Comparison of ENCODE assay signal across 10 mouse cellular contexts in the genomic region with DNA sequence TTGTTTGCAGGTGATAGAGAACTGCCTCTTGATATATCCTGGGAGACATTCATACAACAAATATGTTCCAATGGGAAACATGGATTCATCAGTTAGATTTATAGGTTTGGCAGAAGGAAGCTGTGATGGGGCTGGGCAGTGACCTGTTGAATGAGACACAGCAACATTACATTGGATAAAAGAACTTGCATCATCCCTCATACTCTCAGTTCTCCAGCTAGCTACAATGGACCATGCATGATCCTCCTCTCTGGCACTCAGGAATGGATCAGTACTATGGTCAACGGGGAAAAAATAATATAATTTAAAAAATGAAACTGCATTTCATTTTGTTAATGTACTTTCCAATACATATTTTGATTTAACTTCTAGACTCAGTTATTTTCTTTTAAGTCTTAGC. TPM values are rescaled to one million over a fixed set of nuclear protein-coding genes. Genes with fewer than 3 reads are reported as not detected.
DNase-seq lines count a peak whose midpoint lies in the region; ATAC-seq and TF ChIP-seq lines count a peak whose summit lies in the region.
"Had no signal": no experiment of that assay in that cellular context is flagged by ENCODE, and none has a peak within 500 bp of the region (broad histone marks: within the 10 kb centered on the region; RNA-seq: fewer than 3 reads in every experiment).

No protein-coding gene starts in this region.

- H3K4me3 ChIP-seq in heart, postnatal 0 days (ENCODE audit: low read depth, low read length) = no peak overlapping the region
- H3K4me3 ChIP-seq in forebrain, embryonic 16.5 days (replicated peaks; ENCODE audit: low read length) = no peak overlapping the region
- H3K4me3 ChIP-seq in liver, embryonic 15.5 days (replicated peaks) = peak overlapping the region; percentile 53
- H3K4me3 ChIP-seq in cerebellum, adult 2 months (replicated peaks; ENCODE audit: insufficient read depth, low read depth, low read length) = no peak overlapping the region

- TF ChIP-seq EP300 in heart, postnatal 0 days (IDR thresholded peaks at IDR 0.05; ENCODE audit: low read depth) = no peak

- peak overlapping the region; percentile 40 for H3K4me2 ChIP-seq in heart, postnatal 0 days (ENCODE audit: low read depth, low read length)
- H3K4me2 ChIP-seq in forebrain, embryonic 16.5 days (ENCODE audit: low read length) = peak overlapping the region; percentile 25; the same call in 1 of the 2 replicates
- H3K4me2 ChIP-seq in liver, embryonic 15.5 days = peak overlapping the region; percentile 61

- no peak overlapping the region for H3K27ac ChIP-seq in heart, postnatal 0 days (ENCODE audit: low read depth)
- H3K27ac ChIP-seq in forebrain, embryonic 16.5 days (ENCODE audit: low read length) = no peak overlapping the region
- H3K27ac ChIP-seq in liver, embryonic 15.5 days (replicated peaks) = peak overlapping the region; percentile 52
- no peak overlapping the region for H3K27ac ChIP-seq in cerebellum, adult 2 months (ENCODE audit: insufficient read depth, low read length)

- no peaks in the 10 kb centered on the region for H3K9me3 ChIP-seq in heart, postnatal 0 days (replicated peaks; ENCODE audit: control insufficient read depth, low read length)
- H3K9me3 ChIP-seq in forebrain, embryonic 16.5 days (ENCODE audit: control insufficient read depth, low read length) = no peaks in the 10 kb centered on the region
- H3K9me3 ChIP-seq in liver, embryonic 15.5 days (replicated peaks) = no peaks in the 10 kb centered on the region
- H3K9me3 ChIP-seq: G1E had no signal

- no peak for DNase-seq in heart, postnatal 0 days (ENCODE audit: low spot score)
- DNase-seq in heart, adult 8-10 months (ENCODE audit: low spot score) = no peak
- peak; percentile 26 for DNase-seq in MEL-GATA-1-ER (ENCODE audit: extremely low read depth, low read depth)
- DNase-seq in cerebellum, adult 2 months = no peak
- no peak for DNase-seq in layer of hippocampus, adult 9-10 months (ENCODE audit: low spot score)
- DNase-seq in cerebellum, adult 9-10 months = no peak

- no peak for ATAC-seq in heart, postnatal 0 days (ENCODE audit: insufficient read depth, low read depth)
- ATAC-seq in forebrain, embryonic 16.5 days = no peak
- no peak for ATAC-seq in liver, embryonic 15.5 days (ENCODE audit: insufficient read depth)

- TF ChIP-seq POLR2A in cerebellum, adult 2 months (IDR thresholded peaks at IDR 0.05; ENCODE audit: borderline replicate concordance, insufficient read depth, low read length) = no peak

- H3K36me3 ChIP-seq in heart, postnatal 0 days (replicated peaks; ENCODE audit: control insufficient read depth, insufficient read depth, low read length) = peaks cover 26% of the 10 kb centered on the region
- H3K36me3 ChIP-seq in forebrain, embryonic 16.5 days (ENCODE audit: control insufficient read depth, insufficient read depth) = peaks cover 5% of the 10 kb centered on the region
- H3K36me3 ChIP-seq in liver, embryonic 15.5 days (replicated peaks) = peaks cover 31% of the 10 kb centered on the region

- TF ChIP-seq CTCF in heart, postnatal 0 days (IDR thresholded peaks at IDR 0.05; ENCODE audit: low read depth) = no peak
- no peak for TF ChIP-seq CTCF in cerebellum, adult 2 months (IDR thresholded peaks at IDR 0.05; ENCODE audit: borderline replicate concordance, insufficient read depth, low read depth, low read length)

- WGBS in heart, postnatal 0 days = 76% methylated on average over 1 of the region's 1 CpGs
- whole genome bisulfite sequencing in forebrain, embryonic 16.5 days = 89% methylated on average over 1 of the region's 1 CpGs
- 56% methylated on average over 1 of the region's 1 CpGs for WGBS in liver, embryonic 15.5 days (ENCODE audit: insufficient replicate concordance)
- 58% methylated on average over 1 of the region's 1 CpGs for WGBS in cerebellum, adult 2 months

- H3K4me1 ChIP-seq in heart, postnatal 0 days (ENCODE audit: control insufficient read depth, insufficient read depth) = no peaks in the 10 kb centered on the region
- peaks cover 12% of the 10 kb centered on the region for H3K4me1 ChIP-seq in forebrain, embryonic 16.5 days (replicated peaks; ENCODE audit: control insufficient read depth, insufficient read depth, low read length)
- peaks cover 18% of the 10 kb centered on the region for H3K4me1 ChIP-seq in liver, embryonic 15.5 days (replicated peaks)
- no peaks in the 10 kb centered on the region for H3K4me1 ChIP-seq in cerebellum, adult 2 months (ENCODE audit: control insufficient read depth, insufficient read depth, low read length)

- H3K9ac ChIP-seq in heart, postnatal 0 days (replicated peaks; ENCODE audit: low read depth, low read length) = no peak overlapping the region
- no peak overlapping the region for H3K9ac ChIP-seq in forebrain, embryonic 16.5 days (replicated peaks; ENCODE audit: low read depth, low read length)
- peak overlapping the region; percentile 51 for H3K9ac ChIP-seq in liver, embryonic 15.5 days

- no peaks in the 10 kb centered on the region for H3K27me3 ChIP-seq in heart, postnatal 0 days (ENCODE audit: control insufficient read depth, insufficient read depth, low read length)
- no peaks in the 10 kb centered on the region for H3K27me3 ChIP-seq in forebrain, embryonic 16.5 days (replicated peaks; ENCODE audit: control insufficient read depth, insufficient read depth, low read length)
- no peaks in the 10 kb centered on the region for H3K27me3 ChIP-seq in liver, embryonic 15.5 days
- no peaks in the 10 kb centered on the region for H3K27me3 ChIP-seq in cerebellum, adult 2 months (ENCODE audit: control insufficient read depth, insufficient read depth, low read length)

RNA-seq across cellular contexts. Expression of gene Cr1l, which starts 1.5 kb away (rescaled TPM):
- total RNA-seq in heart, postnatal 0 days (2014; rRNA removed; ENCODE audit: low replicate concordance) = 80.2 and 173 TPM in 2 replicates
- polyA plus RNA-seq in heart, postnatal 0 days (2015; fragmentation: Nextera tagmentation; extraction: Ambion mirVana) = 70.1 and 70.6 TPM in 2 replicates
- total RNA-seq in heart, adult 8-10 months (2022) = 10 to 100 TPM; 62.8 to 70.8 (median 66.0) TPM
- 43.8 and 47.4 TPM in 2 replicates for polyA plus RNA-seq in forebrain, embryonic 16.5 days (2015; fragmentation: Nextera tagmentation; extraction: Ambion mirVana)
- 72.6 and 74.8 TPM in 2 replicates for polyA plus RNA-seq in liver, embryonic 15.5 days (2015; fragmentation: Nextera tagmentation; extraction: Ambion mirVana)
- 26.6 and 29.0 TPM in 2 replicates for polyA plus RNA-seq in cerebellum, adult 2 months (2012; rRNA removed)

RNA-seq across cellular contexts. Expression of gene Cd46, which starts 37.8 kb away (rescaled TPM):
- 1.6 and 8.2 TPM in 2 replicates for total RNA-seq in heart, postnatal 0 days (2014; rRNA removed; ENCODE audit: low replicate concordance)
- 0.53 and 0.55 TPM in 2 replicates for polyA plus RNA-seq in heart, postnatal 0 days (2015; fragmentation: Nextera tagmentation; extraction: Ambion mirVana)
- 1 to 10 TPM in 3 of 4 experiments, under 1 TPM in 1; 0.46 to 1.3 (median 1.0) TPM for total RNA-seq in heart, adult 8-10 months (2022)
- polyA plus RNA-seq in forebrain, embryonic 16.5 days (2015; fragmentation: Nextera tagmentation; extraction: Ambion mirVana) = 1.5 and 2.1 TPM in 2 replicates
- 0.93 and 1.0 TPM in 2 replicates for polyA plus RNA-seq in liver, embryonic 15.5 days (2015; fragmentation: Nextera tagmentation; extraction: Ambion mirVana)
- polyA plus RNA-seq in cerebellum, adult 2 months (2012; rRNA removed) = 5.5 and 6.1 TPM in 2 replicates

RNA-seq across cellular contexts. Expression of gene Cr2, which starts 46.6 kb away (rescaled TPM):
- total RNA-seq in heart, postnatal 0 days (2014; rRNA removed; ENCODE audit: low replicate concordance) = not detected in 2 replicates
- 0.11 and 0.12 TPM in 2 replicates for polyA plus RNA-seq in heart, postnatal 0 days (2015; fragmentation: Nextera tagmentation; extraction: Ambion mirVana)
- under 1 TPM in 3 of 4 experiments, not detected in 1; 0.09 to 0.29 (median 0.27) TPM for total RNA-seq in heart, adult 8-10 months (2022)
- polyA plus RNA-seq in forebrain, embryonic 16.5 days (2015; fragmentation: Nextera tagmentation; extraction: Ambion mirVana) = 0.53 and 1.2 TPM in 2 replicates
- 0.14 TPM in 1 of 2 replicates, not detected in the other for polyA plus RNA-seq in liver, embryonic 15.5 days (2015; fragmentation: Nextera tagmentation; extraction: Ambion mirVana)
- polyA plus RNA-seq in cerebellum, adult 2 months (2012; rRNA removed) = 0.29 and 0.41 TPM in 2 replicates
- total RNA-seq: gastrocnemius, adult 18-20 months had no signal
- polyA plus RNA-seq: G1E had no signal
